Mouse (Mus musculus): ENCODE results near the gene Arid3b.

DNA sequence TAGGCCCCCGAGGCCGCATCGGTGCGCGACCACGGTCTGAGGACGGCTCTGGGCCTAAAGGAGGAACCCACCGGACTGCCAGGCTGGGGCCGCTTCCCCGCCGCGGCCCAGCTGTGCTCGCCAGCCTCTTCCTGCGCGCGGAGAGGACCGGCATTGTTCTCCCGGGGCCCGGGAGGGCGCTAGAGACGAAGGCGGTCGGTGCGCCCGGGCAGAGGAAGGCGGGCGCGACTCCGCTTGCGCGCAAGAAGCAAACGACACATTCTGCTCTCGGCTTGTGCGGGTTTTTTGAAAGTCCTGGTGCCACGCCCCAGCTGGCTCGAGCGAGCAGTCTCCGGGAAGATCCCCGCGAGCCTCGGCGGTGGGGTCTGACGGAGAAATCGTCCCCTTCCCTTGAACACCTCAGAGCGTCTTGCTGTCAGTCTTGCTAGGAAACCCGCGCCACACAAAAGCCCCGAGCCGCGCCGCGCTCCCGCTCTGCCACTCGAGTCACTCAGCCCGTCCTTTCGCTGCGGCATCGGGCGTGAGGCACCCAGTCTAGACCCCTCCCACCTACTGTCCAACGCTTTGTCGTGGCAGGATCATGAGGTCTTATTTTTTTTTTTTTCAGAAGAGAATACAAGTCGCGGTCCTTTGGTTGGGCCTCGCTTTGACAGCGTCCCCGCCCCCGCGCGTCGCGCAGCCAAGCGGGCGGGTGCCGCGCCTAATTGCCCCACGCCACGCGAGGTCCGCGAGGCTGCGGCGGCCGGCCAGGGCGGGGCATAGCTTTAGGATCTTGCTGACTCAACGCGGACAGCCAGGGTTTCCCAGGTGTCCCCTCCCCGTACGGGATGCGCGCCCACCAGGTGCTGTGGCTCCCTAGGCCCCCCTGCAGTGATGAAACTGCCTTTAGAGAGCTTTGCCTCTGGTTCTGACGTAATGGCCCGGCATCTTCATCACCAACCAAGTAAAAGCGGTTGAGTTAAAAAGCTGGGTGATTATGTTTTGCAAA lies 70.9 kb downstream of the Arid3b start, which contains the start of gene Clk3:
- TF ChIP-seq POLR2A (IDR thresholded peaks at IDR 0.05; ENCODE audit: control insufficient read depth, extremely low read depth, insufficient read depth, low read length, poor library complexity) = no peak
- TF ChIP-seq CTCF (IDR thresholded peaks at IDR 0.05; ENCODE audit: borderline replicate concordance, control insufficient read depth, extremely low read depth, insufficient read depth, low read length, poor library complexity) = 0 out of 2 replicates have a peak, but pooled peaks have one; percentile 25
